Mouse (Mus musculus) forebrain, embryonic 12.5 days (tissue): ENCODE measurements around the gene Dbi. TPM values are rescaled to one million over a fixed set of nuclear protein-coding genes. Genes with fewer than 3 reads are reported as not detected.

Source experiments
- ATAC-seq: fragments of 200-750 bp; cut with Nextera tagmentation; 2 replicates; pipeline ENCODE4 v1.8.0; 2017; ENCODE audit warnings: moderate TSS enrichment; ENCODE audit not compliant: low FRiP score
- H3K27ac ChIP-seq: fragments of 300-500 bp; sonication (generic); 2 replicates; pipeline ENCODE4 v1.5.1; 2016; ENCODE audit warnings: mild to moderate bottlenecking
- H3K27me3 ChIP-seq: fragments of 300-500 bp; sonication (generic); 2 replicates; pipeline ENCODE4 v1.6.1; 2016; ENCODE audit warnings: mild to moderate bottlenecking
- H3K36me3 ChIP-seq: fragments of 300-500 bp; sonication (generic); replicated peaks from 2 replicates; pipeline ENCODE4 v1.6.1; 2016; ENCODE audit warnings: mild to moderate bottlenecking
- H3K4me1 ChIP-seq: fragments of 300-500 bp; sonication (generic); 2 replicates; pipeline ENCODE4 v1.6.1; 2016
- H3K4me2 ChIP-seq: fragments of 300-500 bp; sonication (generic); 2 replicates; pipeline ENCODE4 v1.6.1; 2016; ENCODE audit warnings: mild to moderate bottlenecking, moderate library complexity
- H3K4me3 ChIP-seq: fragments of 300-500 bp; sonication (generic); replicated peaks from 2 replicates; pipeline ENCODE4 v1.5.1; 2016; ENCODE audit warnings: mild to moderate bottlenecking
- H3K9ac ChIP-seq: fragments of 300-500 bp; sonication (generic); 2 replicates; pipeline ENCODE4 v1.6.1; 2016; ENCODE audit warnings: mild to moderate bottlenecking
- H3K9me3 ChIP-seq: fragments of 300-500 bp; sonication (generic); 2 replicates; pipeline ENCODE4 v1.6.1; 2016
- WGBS: fragments of 180-500 bp; shearing (Covaris S2); methylation state at CpG from one replicate; pipeline ENCODE4 v1.1.7; 2016; 5-methylcytosine and 5-hydroxymethylcytosine counted together
- polyA plus RNA-seq: library from polyadenylated mRNA; unstranded; fragments of >200 nt; fragmentation: Nextera tagmentation; extraction: Ambion mirVana; gene quantifications from 2 replicates; pipeline ENCODE4 v1.2.1, GENCODE M21; 2016

The Dbi gene
- 921 and 969 TPM in 2 replicates for polyA plus RNA-seq

DNA sequence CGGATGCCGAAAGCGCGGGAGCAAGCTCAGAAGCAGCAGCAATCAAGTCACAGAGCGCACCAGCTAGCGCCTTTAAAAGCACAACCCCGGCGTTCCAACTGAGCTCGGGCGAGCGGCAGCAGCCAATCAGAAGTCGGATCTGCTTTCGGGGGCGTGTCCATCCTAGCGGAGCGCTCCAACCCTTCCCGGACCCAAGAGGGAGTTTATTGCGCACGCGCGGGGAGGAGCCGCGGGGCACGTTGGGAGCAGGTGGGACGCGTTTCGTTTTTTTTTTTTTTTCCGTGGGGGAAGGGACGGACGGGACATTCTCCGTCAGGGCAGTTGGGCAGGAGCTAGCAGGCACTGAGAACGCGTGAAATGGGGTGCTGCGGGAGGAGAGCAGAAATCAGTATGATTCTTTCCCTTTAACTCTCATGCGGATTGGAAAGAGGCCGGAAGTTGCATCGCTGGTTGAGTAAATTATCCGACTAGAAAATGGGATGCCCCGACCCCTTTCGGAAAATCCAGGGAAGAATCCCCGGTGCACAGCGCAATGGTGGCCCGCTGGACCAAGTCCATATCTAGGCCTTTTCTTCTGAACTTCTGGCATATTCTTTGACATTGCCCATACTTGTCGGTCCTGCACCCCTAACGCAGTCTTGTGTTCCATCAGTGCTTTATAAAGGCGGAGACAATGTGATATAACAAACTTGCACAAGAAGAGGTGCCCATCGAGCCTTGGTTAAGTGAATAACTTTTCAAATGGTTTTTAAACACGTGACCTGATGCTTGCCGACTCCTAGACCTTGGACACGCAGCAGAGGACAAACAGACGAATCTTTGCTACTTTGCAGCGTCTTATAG, at the start of gene Dbi, which contains the start of gene 3110009E18Rik:
Gene Dbi (minus strand): TSS at position 110 of the 843 bp plus-strand sequence.
Gene 3110009E18Rik (plus strand): TSS at position 219 of the 843 bp plus-strand sequence.
- Histone ChIP-seq H3K4me1 (peaks cover 37% of the 10 kb centered on the region), H3K9ac (peak within 1 kb of the TSS; percentile 76), H3K36me3 (peaks cover 6% of the 10 kb centered on the region; the same call in 1 of the 2 replicates), H3K27ac (peak within 1 kb of the TSS; percentile 92), H3K4me2 (peak within 1 kb of the TSS; percentile 80), H3K4me3 (peak within 1 kb of the TSS; percentile 65), H3K27me3 (no peaks in the 10 kb centered on the region), H3K9me3 (no peaks in the 10 kb centered on the region)
- WGBS, result 2% methylated on average over 52 of the region's 52 CpGs
- peak; percentile 95 for ATAC-seq

DNA sequence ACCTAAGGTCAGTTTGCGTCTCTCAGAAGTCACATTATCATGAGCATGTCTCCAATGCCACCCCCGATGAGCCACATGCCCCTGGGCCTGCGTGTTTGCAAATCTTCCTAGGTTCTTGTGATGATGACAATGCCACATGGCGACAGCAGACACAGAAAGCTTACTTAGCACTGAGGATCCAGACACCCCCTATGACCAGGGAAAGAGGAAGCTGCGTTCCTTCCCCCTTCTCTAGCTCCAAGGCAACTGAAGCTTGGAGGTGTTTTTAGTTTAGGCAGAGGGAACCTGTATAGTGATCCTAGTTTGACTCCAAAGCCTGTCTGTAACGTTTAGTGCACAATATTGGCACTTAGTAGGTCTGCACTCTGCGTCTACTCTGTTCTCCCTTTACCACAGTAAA, 49.4 kb upstream of the Dbi start:
- no peak overlapping the region for H3K9ac ChIP-seq
- H3K36me3 ChIP-seq, result no peaks in the 10 kb centered on the region
- H3K27ac ChIP-seq, result no peak overlapping the region
- H3K4me3 ChIP-seq, result no peak overlapping the region
- no peak overlapping the region for H3K4me2 ChIP-seq
- 0 out of 2 replicates have a peak, but pooled peaks cover 2% of the 10 kb centered on the region for H3K4me1 ChIP-seq
- no peaks in the 10 kb centered on the region for H3K9me3 ChIP-seq
- H3K27me3 ChIP-seq, result no peaks in the 10 kb centered on the region
- ATAC-seq, result no peak
- 85% methylated on average over 7 of the region's 7 CpGs for WGBS

DNA sequence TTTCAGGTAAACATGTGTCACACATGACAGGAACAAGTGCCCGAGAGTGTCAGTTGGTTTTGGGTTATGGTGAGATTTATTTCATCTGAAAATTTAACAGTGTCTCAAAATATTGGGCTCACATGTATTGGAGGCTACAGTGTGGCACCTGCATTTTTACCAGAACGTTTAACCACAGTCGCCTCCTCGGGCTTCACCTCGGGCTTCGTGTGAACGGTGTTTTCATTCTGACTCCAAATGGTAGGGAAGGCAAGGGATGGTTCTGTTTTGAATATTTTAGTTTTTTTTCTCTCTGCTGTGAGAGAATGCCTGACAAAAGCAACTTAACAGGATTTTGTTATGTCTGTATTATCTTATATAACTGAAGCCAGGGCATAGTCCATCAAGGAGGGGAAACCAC, 47.8 kb upstream of the Dbi start:
- Histone ChIP-seq H3K4me3 (no peak overlapping the region), H3K4me1 (0 out of 2 replicates have a peak, but pooled peaks cover 2% of the 10 kb centered on the region), H3K9ac (no peak overlapping the region), H3K27ac (no peak overlapping the region), H3K27me3 (no peaks in the 10 kb centered on the region), H3K9me3 (no peaks in the 10 kb centered on the region), H3K36me3 (no peaks in the 10 kb centered on the region), H3K4me2 (no peak overlapping the region)
- 94% methylated on average over 7 of the region's 7 CpGs for WGBS
- no peak for ATAC-seq

DNA sequence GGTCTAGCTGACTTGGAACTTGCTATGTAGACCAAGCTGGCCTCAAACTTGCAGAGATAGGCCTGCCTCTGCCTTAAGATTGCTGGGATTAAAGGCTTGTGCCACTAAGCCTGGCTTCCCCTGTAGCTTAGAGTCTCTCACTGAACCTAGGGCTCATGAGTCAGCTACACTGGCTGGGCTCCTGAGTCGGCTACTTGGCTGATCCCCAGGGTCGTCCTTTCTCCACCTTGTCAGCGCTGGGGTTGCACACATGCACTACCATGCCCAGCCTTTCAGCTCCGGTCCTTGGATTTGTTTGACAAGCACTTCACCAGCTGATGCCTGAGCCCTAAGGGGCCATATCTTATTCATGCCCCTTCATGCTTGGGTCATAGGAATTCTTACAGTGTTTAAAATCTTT, 47.1 kb upstream of the Dbi start:
- Histone ChIP-seq H3K27me3 (no peaks in the 10 kb centered on the region), H3K36me3 (no peaks in the 10 kb centered on the region; the same call in 1 of the 2 replicates), H3K4me2 (no peak overlapping the region), H3K4me3 (no peak overlapping the region), H3K27ac (no peak overlapping the region), H3K4me1 (0 out of 2 replicates have a peak, but pooled peaks cover 2% of the 10 kb centered on the region), H3K9ac (no peak overlapping the region), H3K9me3 (no peaks in the 10 kb centered on the region)
- 84% methylated on average over 4 of the region's 4 CpGs for WGBS
- no peak for ATAC-seq

DNA sequence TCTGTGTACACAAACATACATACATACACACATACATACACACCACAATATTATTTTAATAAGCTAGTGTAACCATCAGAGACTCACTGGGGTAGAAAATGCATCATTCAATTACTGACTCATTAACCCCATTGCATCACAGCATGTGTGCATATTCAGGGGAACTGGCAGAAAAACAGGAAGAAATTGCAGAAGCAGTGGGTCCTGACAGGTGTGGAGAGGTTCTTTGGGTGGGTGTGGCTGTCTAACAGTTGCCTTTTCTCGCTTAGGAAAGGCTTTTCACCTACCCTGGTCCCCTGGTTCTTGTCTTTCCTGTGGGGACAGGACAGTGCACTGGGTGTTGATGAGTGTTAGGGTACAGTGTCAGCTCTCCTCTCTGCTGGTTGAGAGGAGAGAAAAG, 41.7 kb upstream of the Dbi start:
- no peak overlapping the region for H3K9ac ChIP-seq
- ATAC-seq, result no peak
- no peak overlapping the region for H3K4me2 ChIP-seq
- 78% methylated on average over 1 of the region's 1 CpGs for WGBS
- H3K36me3 ChIP-seq, result no peaks in the 10 kb centered on the region; the same call in 1 of the 2 replicates
- no peak overlapping the region for H3K27ac ChIP-seq
- H3K27me3 ChIP-seq, result no peaks in the 10 kb centered on the region
- H3K4me1 ChIP-seq, result no peaks in the 10 kb centered on the region
- no peak overlapping the region for H3K4me3 ChIP-seq
- H3K9me3 ChIP-seq, result no peaks in the 10 kb centered on the region

DNA sequence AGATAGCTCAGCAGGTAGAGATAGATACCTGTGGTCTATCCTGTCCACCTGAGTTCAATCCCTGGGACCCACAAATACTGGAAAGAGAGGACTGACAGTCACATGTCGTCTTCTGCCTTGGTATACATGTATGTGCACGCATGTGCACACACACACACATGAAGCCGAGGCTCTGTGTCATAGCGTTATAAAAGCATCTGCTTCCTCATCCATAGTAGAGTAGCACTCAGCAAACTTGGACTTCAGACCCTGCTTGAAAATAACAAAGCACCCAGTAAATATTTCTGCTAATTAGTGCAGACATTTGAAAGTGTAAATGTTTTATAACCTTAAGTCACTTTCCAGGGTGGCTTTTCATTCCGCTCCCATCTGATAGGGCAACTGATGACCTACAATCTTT, 40.6 kb upstream of the Dbi start:
- WGBS, result 90% methylated on average over 5 of the region's 5 CpGs

DNA sequence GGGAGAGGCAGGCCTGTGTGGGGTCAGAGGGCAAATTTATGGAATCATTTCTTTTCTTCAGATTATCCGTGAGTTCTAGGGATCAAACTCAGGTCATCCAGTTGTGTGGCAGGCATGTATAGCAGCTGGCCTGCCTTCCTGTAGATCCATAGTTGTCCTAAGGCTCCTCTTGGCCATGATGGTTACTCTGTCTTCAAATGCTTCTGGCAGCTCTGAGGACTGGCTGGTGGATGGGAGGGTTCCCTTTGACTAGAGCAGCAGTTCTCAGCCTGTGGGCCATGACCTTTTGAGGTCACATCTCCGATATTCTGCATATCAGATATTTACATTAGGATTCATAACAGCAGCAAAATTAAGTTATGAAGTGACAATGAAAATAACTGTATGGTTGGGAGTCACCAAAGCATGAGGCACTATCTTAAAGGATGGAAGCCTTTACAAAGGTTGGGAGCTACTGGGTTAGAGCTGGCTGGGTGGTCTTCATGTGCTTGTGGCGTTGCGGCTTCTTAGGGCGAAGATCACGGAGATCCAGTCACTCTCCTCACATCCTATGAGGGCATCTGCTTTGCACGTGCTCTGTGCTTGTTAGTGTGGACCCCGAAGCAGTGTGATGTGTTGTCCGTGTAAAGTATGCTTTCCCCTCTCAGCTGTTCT, 37.7 kb upstream of the Dbi start:
- Histone ChIP-seq H3K9ac (no peak overlapping the region), H3K27ac (no peak overlapping the region), H3K9me3 (no peaks in the 10 kb centered on the region), H3K4me1 (no peaks in the 10 kb centered on the region), H3K36me3 (no peaks in the 10 kb centered on the region; the same call in 1 of the 2 replicates), H3K4me3 (no peak overlapping the region), H3K27me3 (no peaks in the 10 kb centered on the region), H3K4me2 (no peak overlapping the region)
- WGBS, result 93% methylated on average over 9 of the region's 9 CpGs
- no peak for ATAC-seq

More for the DNA sequence above, 40.6 kb upstream of the Dbi start:
- no peak overlapping the region for H3K4me2 ChIP-seq
- ATAC-seq, result no peak
- H3K9ac ChIP-seq, result no peak overlapping the region
- H3K36me3 ChIP-seq, result no peaks in the 10 kb centered on the region; the same call in 1 of the 2 replicates
- H3K4me3 ChIP-seq, result no peak overlapping the region
- H3K9me3 ChIP-seq, result no peaks in the 10 kb centered on the region
- no peaks in the 10 kb centered on the region for H3K4me1 ChIP-seq
- H3K27ac ChIP-seq, result no peak overlapping the region
- no peaks in the 10 kb centered on the region for H3K27me3 ChIP-seq

DNA sequence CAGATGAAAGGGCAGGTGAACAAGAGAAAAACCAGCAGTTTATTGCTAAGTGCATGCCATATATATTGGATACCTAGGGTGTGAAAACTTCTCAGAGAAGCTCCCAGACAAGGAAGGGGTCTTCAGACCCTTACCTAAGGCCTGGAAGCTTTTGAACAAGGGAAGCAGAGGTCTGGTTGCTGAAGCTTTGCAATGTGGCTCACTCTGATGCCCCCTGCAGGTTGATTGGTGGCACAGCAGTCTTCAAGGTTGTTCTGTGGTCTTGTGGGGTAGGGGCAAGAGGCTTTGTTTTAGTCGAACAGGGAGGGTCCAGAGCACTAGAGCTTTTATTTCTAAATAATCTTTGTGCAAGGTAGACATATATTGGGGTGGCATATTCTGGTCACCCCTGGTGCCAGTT, 34.4 kb upstream of the Dbi start:
- no peak for ATAC-seq
- no peak overlapping the region for H3K9ac ChIP-seq
- 17% methylated on average over 1 of the region's 1 CpGs for WGBS

DNA sequence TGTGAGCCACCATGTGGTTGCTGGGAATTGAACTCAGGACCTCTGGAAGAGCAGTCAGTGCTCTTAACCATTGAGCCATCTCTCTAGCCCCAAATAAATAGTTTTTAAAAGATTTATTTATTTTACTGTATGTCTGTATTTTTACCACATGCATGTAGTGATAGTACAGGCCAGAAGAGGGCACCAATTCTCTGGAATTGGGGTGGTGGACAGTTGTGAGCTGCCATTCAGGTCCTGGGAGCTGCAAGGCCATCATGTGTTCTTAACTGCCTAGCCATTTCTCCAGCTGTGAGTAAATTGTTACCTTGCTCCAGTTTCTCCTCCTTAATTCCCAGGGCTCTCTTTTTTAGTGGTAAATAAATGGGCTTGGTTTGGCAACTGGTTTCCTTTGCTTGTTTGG, 33.4 kb upstream of the Dbi start:
- no peaks in the 10 kb centered on the region for H3K27me3 ChIP-seq
- H3K9ac ChIP-seq, result no peak overlapping the region
- no peak overlapping the region for H3K4me2 ChIP-seq
- H3K4me1 ChIP-seq, result no peaks in the 10 kb centered on the region
- H3K27ac ChIP-seq, result no peak overlapping the region
- H3K9me3 ChIP-seq, result no peaks in the 10 kb centered on the region
- no peak for ATAC-seq
- no peaks in the 10 kb centered on the region for H3K36me3 ChIP-seq
- no peak overlapping the region for H3K4me3 ChIP-seq

More for the DNA sequence above, 34.4 kb upstream of the Dbi start:
- no peak overlapping the region for H3K27ac ChIP-seq
- H3K4me1 ChIP-seq, result no peaks in the 10 kb centered on the region
- no peaks in the 10 kb centered on the region for H3K9me3 ChIP-seq
- no peak overlapping the region for H3K4me3 ChIP-seq
- no peak overlapping the region for H3K4me2 ChIP-seq
- no peaks in the 10 kb centered on the region for H3K27me3 ChIP-seq
- H3K36me3 ChIP-seq, result no peaks in the 10 kb centered on the region

DNA sequence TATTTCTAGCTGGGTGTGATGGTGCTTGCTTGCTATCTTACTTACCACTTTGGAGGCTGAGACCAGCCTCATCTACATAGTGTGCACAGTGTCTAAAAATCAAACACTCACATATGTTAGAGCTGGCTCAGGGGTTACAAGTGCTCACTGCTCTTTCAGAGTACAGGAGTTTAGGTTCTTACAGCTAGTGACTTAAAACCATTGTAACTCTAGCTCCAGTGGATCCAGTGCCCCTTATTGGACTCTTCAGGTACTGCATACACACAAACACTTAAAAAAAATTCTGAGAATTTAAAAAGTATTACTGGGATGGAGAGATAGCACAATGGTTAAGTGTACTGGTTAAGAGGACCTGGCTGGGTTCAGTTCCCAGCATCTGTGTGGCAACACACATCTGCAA, 26.1 kb upstream of the Dbi start:
- Histone ChIP-seq H3K4me3 (no peak overlapping the region), H3K4me2 (no peak overlapping the region), H3K27ac (no peak overlapping the region), H3K27me3 (no peaks in the 10 kb centered on the region), H3K9ac (no peak overlapping the region), H3K36me3 (no peaks in the 10 kb centered on the region), H3K4me1 (peaks cover 3% of the 10 kb centered on the region; the same call in 1 of the 2 replicates), H3K9me3 (no peaks in the 10 kb centered on the region)
- no peak for ATAC-seq

DNA sequence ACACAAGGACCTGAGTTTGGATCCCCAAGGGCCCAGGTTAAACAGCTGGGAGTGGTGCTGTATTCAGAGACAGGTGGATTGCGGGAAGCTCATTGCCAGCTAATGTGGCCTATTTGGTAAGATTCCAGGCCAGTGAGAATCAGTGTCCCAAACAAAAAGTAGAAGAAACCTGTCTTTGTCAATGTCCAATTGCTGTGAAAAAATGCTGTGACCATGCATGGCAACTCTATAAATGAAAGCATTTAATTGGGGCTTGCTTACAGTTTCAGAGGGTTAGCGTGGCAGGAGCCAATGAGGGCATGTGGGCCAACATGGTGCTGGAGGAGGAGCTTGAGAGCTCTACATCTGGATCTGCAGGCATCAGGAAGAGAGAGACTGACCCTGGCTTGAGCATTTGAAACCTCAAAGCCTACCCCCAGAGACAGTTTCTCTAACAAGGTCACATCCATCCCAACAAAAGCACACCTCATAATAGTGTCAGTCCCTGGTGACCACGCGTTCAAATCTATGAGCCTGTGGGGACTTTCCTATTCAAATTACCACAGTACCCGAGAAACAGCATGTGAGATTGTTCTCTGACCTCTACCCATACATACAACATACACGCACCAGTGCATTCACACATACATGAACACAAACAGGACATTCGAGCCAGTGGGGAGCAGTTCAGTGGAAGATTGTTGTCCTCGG, 24.8 kb upstream of the Dbi start:
- no peak for ATAC-seq
- Histone ChIP-seq H3K4me1 (peaks cover 3% of the 10 kb centered on the region; the same call in 1 of the 2 replicates), H3K27ac (no peak overlapping the region), H3K4me3 (no peak overlapping the region), H3K9me3 (no peaks in the 10 kb centered on the region), H3K36me3 (no peaks in the 10 kb centered on the region), H3K4me2 (no peak overlapping the region), H3K27me3 (no peaks in the 10 kb centered on the region), H3K9ac (no peak overlapping the region)
- whole genome bisulfite sequencing, result 76% methylated on average over 8 of the region's 8 CpGs

DNA sequence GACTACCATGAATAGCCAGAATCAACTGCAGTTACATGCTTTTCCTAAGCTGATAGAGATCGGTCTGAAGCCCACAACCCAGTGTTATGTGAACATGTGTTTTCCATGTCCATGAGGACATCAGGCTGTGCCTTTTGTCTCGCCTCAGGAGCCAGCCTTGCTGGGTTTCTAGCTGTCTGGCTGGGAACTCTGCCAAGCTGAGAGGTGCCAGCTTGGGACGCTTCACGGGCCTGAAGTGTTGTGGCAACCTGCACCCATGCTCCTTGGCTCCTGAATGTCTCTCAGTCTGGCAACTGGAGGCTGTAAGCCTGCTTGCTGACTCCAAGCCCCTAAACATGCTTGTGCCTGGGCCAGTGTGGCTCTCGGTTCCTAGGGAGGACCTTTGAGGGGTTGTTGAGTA, 21.7 kb upstream of the Dbi start:
- 84% methylated on average over 5 of the region's 5 CpGs for WGBS
- no peak overlapping the region for H3K4me2 ChIP-seq
- H3K36me3 ChIP-seq, result no peaks in the 10 kb centered on the region
- no peaks in the 10 kb centered on the region for H3K9me3 ChIP-seq
- H3K4me3 ChIP-seq, result no peak overlapping the region
- ATAC-seq, result no peak
- no peak overlapping the region for H3K27ac ChIP-seq
- peaks cover 17% of the 10 kb centered on the region for H3K4me1 ChIP-seq
- no peaks in the 10 kb centered on the region for H3K27me3 ChIP-seq
- no peak overlapping the region for H3K9ac ChIP-seq
